Mouse (Mus musculus) heart, embryonic 15.5 days (tissue): Measurements from ENCODE around the gene Camkmt. TPM values are rescaled to one million over a fixed set of nuclear protein-coding genes. Genes with fewer than 3 reads are reported as not detected.

Source experiments
- ATAC-seq: fragments of 200-750 bp; cut with Nextera tagmentation; replicated peaks from 2 replicates; pipeline ENCODE4 v1.8.0; 2017; ENCODE audit warnings: low read depth, moderate TSS enrichment; ENCODE audit not compliant: insufficient number of reproducible peaks, insufficient read depth, low FRiP score
- H3K27ac ChIP-seq: fragments of 300-500 bp; sonication (generic); 2 replicates; pipeline ENCODE4 v1.5.1; 2015; ENCODE audit warnings: mild to moderate bottlenecking, inconsistent platforms
- H3K27me3 ChIP-seq: fragments of 300-500 bp; sonication (generic); 2 replicates; pipeline ENCODE4 v1.6.1; 2015; ENCODE audit warnings: inconsistent platforms
- H3K36me3 ChIP-seq: fragments of 300-500 bp; sonication (generic); 2 replicates; pipeline ENCODE4 v1.6.1; 2015; ENCODE audit warnings: mild to moderate bottlenecking, inconsistent platforms
- H3K4me1 ChIP-seq: fragments of 300-500 bp; sonication (generic); replicated peaks from 2 replicates; pipeline ENCODE4 v1.6.1; 2015; ENCODE audit warnings: inconsistent platforms
- H3K4me2 ChIP-seq: fragments of 300-500 bp; sonication (generic); 2 replicates; pipeline ENCODE4 v1.6.1; 2015; ENCODE audit warnings: inconsistent platforms, mild to moderate bottlenecking, moderate library complexity
- H3K4me3 ChIP-seq: fragments of 300-500 bp; sonication (generic); 2 replicates; pipeline ENCODE4 v1.5.1; 2015; ENCODE audit warnings: mild to moderate bottlenecking, inconsistent platforms
- H3K9ac ChIP-seq: fragments of 300-500 bp; sonication (generic); 2 replicates; pipeline ENCODE4 v1.6.1; 2015; ENCODE audit warnings: mild to moderate bottlenecking, inconsistent platforms
- H3K9me3 ChIP-seq: fragments of 300-500 bp; sonication (generic); replicated peaks from 2 replicates; pipeline ENCODE4 v1.6.1; 2016; ENCODE audit warnings: inconsistent platforms
- WGBS: fragments of 180-500 bp; shearing (Covaris S2); methylation state at CpG from one replicate; pipeline ENCODE4 v1.1.7; 2015; ENCODE audit warnings: mixed read lengths; 5-methylcytosine and 5-hydroxymethylcytosine counted together
- polyA plus RNA-seq: library from polyadenylated mRNA; unstranded; fragments of >200 nt; fragmentation: Nextera tagmentation; extraction: Ambion mirVana; gene quantifications from 2 replicates; pipeline ENCODE4 v1.2.1, GENCODE M21; 2015

Gene Camkmt
- polyA plus RNA-seq, 1 experiment from 2014 or later = 5.0 TPM

GRCm38 (mm10) chr17:85485065-85485945, 395.0 kb downstream of the Camkmt start:
- ATAC-seq = no peak
- 2% methylated on average over 30 of the region's 30 CpGs for WGBS

GRCm38 (mm10) chr17:85485946-85486533, 395.7 kb downstream of the Camkmt start:
- H3K4me3 ChIP-seq = peak overlapping the region; percentile 23
- 2% methylated on average over 14 of the region's 14 CpGs for WGBS
- no peak for ATAC-seq

More at GRCm38 (mm10) chr17:85485065-85485945, 395.0 kb downstream of the Camkmt start:
- Histone ChIP-seq H3K4me1 (peaks cover 14% of the 10 kb centered on the region), H3K27ac (no peak overlapping the region), H3K9me3 (no peaks in the 10 kb centered on the region), H3K4me3 (peak overlapping the region; percentile 17), H3K4me2 (peak overlapping the region; percentile 47), H3K9ac (no peak overlapping the region), H3K36me3 (no peaks in the 10 kb centered on the region), H3K27me3 (peaks cover 98% of the 10 kb centered on the region)

GRCm38 (mm10) chr17:85486585-85487480, 396.5 kb downstream of the Camkmt start:
- Histone ChIP-seq H3K9me3 (no peaks in the 10 kb centered on the region), H3K27ac (no peak overlapping the region), H3K4me1 (peaks cover 14% of the 10 kb centered on the region), H3K36me3 (no peaks in the 10 kb centered on the region), H3K27me3 (peaks cover 97% of the 10 kb centered on the region), H3K4me2 (peak overlapping the region; percentile 51), H3K4me3 (peak overlapping the region; percentile 23), H3K9ac (no peak overlapping the region)
- ATAC-seq = no peak
- 5% methylated on average over 52 of the region's 52 CpGs for WGBS

More at GRCm38 (mm10) chr17:85485946-85486533, 395.7 kb downstream of the Camkmt start:
- H3K27me3 ChIP-seq = peaks cover 98% of the 10 kb centered on the region
- peaks cover 14% of the 10 kb centered on the region for H3K4me1 ChIP-seq
- H3K9me3 ChIP-seq = no peaks in the 10 kb centered on the region
- no peaks in the 10 kb centered on the region for H3K36me3 ChIP-seq
- peak overlapping the region; percentile 51 for H3K4me2 ChIP-seq
- no peak overlapping the region for H3K27ac ChIP-seq
- H3K9ac ChIP-seq = no peak overlapping the region

- H3K27me3 ChIP-seq = peaks cover 92% of the 10 kb centered on the region
- H3K4me1 ChIP-seq = peaks cover 14% of the 10 kb centered on the region
These were observed 397.2 kb downstream of the Camkmt start for GRCm38 (mm10) chr17:85487531-85487930.

GRCm38 (mm10) chr17:85488601-85489487, 398.5 kb downstream of the Camkmt start:
- no peak overlapping the region for H3K4me2 ChIP-seq
- H3K4me3 ChIP-seq = no peak overlapping the region
- H3K36me3 ChIP-seq = no peaks in the 10 kb centered on the region
- H3K27me3 ChIP-seq = peaks cover 90% of the 10 kb centered on the region
- H3K9ac ChIP-seq = no peak overlapping the region
- no peak for ATAC-seq
- WGBS = 13% methylated on average over 14 of the region's 14 CpGs
- H3K9me3 ChIP-seq = no peaks in the 10 kb centered on the region
- H3K4me1 ChIP-seq = peaks cover 14% of the 10 kb centered on the region
- no peak overlapping the region for H3K27ac ChIP-seq

More at GRCm38 (mm10) chr17:85487531-85487930, 397.2 kb downstream of the Camkmt start:
- H3K4me3 ChIP-seq = no peak overlapping the region
- H3K9me3 ChIP-seq = no peaks in the 10 kb centered on the region
- ATAC-seq = no peak
- no peak overlapping the region for H3K4me2 ChIP-seq
- 59% methylated on average over 3 of the region's 3 CpGs for WGBS
- H3K27ac ChIP-seq = no peak overlapping the region
- H3K9ac ChIP-seq = no peak overlapping the region
- H3K36me3 ChIP-seq = no peaks in the 10 kb centered on the region

GRCm38 (mm10) chr17:85489488-85489980, 399.2 kb downstream of the Camkmt start:
- Histone ChIP-seq H3K36me3 (no peaks in the 10 kb centered on the region), H3K4me1 (peaks cover 14% of the 10 kb centered on the region), H3K27ac (no peak overlapping the region), H3K9me3 (no peaks in the 10 kb centered on the region), H3K27me3 (peaks cover 85% of the 10 kb centered on the region), H3K9ac (no peak overlapping the region), H3K4me2 (no peak overlapping the region), H3K4me3 (no peak overlapping the region)
- ATAC-seq = no peak
- WGBS = 4% methylated on average over 10 of the region's 10 CpGs

GRCm38 (mm10) chr17:85491491-85491890, 401.1 kb downstream of the Camkmt start:
- Histone ChIP-seq H3K4me1 (peaks cover 4% of the 10 kb centered on the region), H3K27me3 (peaks cover 65% of the 10 kb centered on the region), H3K9me3 (no peaks in the 10 kb centered on the region), H3K4me3 (no peak overlapping the region), H3K9ac (no peak overlapping the region), H3K4me2 (no peak overlapping the region), H3K36me3 (no peaks in the 10 kb centered on the region), H3K27ac (no peak overlapping the region)
- 69% methylated on average over 3 of the region's 3 CpGs for WGBS
- no peak for ATAC-seq

GRCm38 (mm10) chr17:85493521-85493920, 403.2 kb downstream of the Camkmt start:
- no peak for ATAC-seq
- Histone ChIP-seq H3K9me3 (no peaks in the 10 kb centered on the region), H3K27me3 (peaks cover 45% of the 10 kb centered on the region), H3K4me3 (no peak overlapping the region), H3K9ac (no peak overlapping the region), H3K27ac (no peak overlapping the region), H3K4me1 (no peaks in the 10 kb centered on the region), H3K36me3 (no peaks in the 10 kb centered on the region), H3K4me2 (no peak overlapping the region)
- whole genome bisulfite sequencing = 59% methylated on average over 4 of the region's 4 CpGs

- H3K27me3 ChIP-seq = peaks cover 28% of the 10 kb centered on the region
- no peaks in the 10 kb centered on the region for H3K9me3 ChIP-seq
- no peak overlapping the region for H3K4me2 ChIP-seq
- H3K4me1 ChIP-seq = no peaks in the 10 kb centered on the region
- ATAC-seq = no peak
- 82% methylated on average over 3 of the region's 3 CpGs for WGBS
- H3K27ac ChIP-seq = no peak overlapping the region
- no peaks in the 10 kb centered on the region for H3K36me3 ChIP-seq
- H3K9ac ChIP-seq = no peak overlapping the region
- H3K4me3 ChIP-seq = no peak overlapping the region
These were observed 404.8 kb downstream of the Camkmt start for GRCm38 (mm10) chr17:85495012-85495754.

GRCm38 (mm10) chr17:85495871-85496270, 405.5 kb downstream of the Camkmt start:
- H3K9ac ChIP-seq = no peak overlapping the region
- no peaks in the 10 kb centered on the region for H3K36me3 ChIP-seq
- no peak overlapping the region for H3K4me2 ChIP-seq
- no peaks in the 10 kb centered on the region for H3K4me1 ChIP-seq
- H3K4me3 ChIP-seq = no peak overlapping the region
- H3K27ac ChIP-seq = no peak overlapping the region
- H3K27me3 ChIP-seq = peaks cover 21% of the 10 kb centered on the region
- ATAC-seq = no peak
- no peaks in the 10 kb centered on the region for H3K9me3 ChIP-seq
- 73% methylated on average over 6 of the region's 6 CpGs for WGBS
